Mouse (Mus musculus) spleen, adult 2 months (tissue): ENCODE results near the gene Ppil3.

Source experiments
- CTCF ChIP-seq: fragments of 200-500 bp; IDR thresholded peaks from 2 replicates; pipeline ENCODE4 v1.5.1; 2011; ENCODE audit warnings: mild to moderate bottlenecking, inconsistent platforms; ENCODE audit not compliant: insufficient read depth, insufficient read length, insufficient replicate concordance; ENCODE audit errors: extremely low read depth
- POLR2A ChIP-seq: fragments of 200-500 bp; IDR thresholded peaks from 2 replicates; pipeline ENCODE4 v1.6.1; 2011; ENCODE audit warnings: low read depth, low read length, inconsistent platforms

DNA sequence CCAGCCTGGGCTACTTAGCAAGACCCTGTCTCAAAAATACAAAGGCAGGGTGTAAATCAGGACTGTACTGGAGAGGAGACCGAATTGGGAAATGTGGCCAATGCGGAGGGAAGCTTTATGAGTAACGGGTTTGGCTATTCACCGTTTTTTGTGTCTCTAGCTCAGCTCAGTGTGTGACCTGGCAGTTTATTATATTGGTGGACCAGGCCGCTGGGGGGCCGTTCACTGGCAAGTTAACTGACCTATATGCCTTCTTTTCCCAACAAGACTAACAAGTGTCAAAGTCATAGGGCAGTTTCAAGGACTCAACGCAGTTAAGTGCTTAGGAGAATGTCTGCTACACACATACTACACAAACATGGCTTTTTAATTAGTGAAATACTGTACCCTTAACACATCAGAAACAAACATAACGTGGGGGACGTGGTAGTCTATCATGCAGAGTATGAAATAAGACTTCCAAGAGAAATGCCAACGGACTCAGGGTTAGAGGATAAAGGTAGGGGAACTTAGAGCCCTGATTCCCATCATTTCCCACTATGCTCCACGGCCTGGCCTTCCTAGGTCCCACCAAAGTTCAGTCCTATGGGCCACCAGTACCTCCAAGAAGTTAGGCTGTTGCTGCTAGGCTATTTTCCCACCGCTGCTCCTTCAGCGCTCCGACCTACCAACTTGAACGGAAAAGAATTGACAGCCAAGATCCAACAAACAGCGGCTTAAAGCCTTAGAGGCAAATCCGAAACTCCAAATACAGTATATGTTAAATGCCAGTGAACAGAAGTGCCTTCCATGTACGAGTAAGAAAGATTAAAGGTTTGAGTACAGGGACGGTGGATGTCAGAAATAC lies 53.6 kb downstream of the Ppil3 start:
- TF ChIP-seq CTCF (no peak), POLR2A (no peak)
